Mouse (Mus musculus): ENCODE measurements at regions not wholly inside any gene's neighbourhood (a gene's known extent, or its start where the extent isn't known, plus 50 kb on each side); places are given as distances from the start of the nearest gene placed in this dataset.

GRCm38 (mm10) chr9:112826592-112826991, 590.9 kb upstream of the Arpp21 start:
- TF ChIP-seq EP300 (IDR thresholded peaks at IDR 0.05; ENCODE audit: low read depth) = no peak
- TF ChIP-seq CTCF (IDR thresholded peaks at IDR 0.05; ENCODE audit: low read depth) = no peak
- ATAC-seq = no peak

GRCm38 (mm10) chr9:112821940-112822339, 586.2 kb upstream of the Arpp21 start:
- Histone ChIP-seq H3K4me3 (ENCODE audit: low read depth, low read length) (no peak overlapping the region), H3K9me3 (ENCODE audit: low read length) (no peaks in the 10 kb centered on the region), H3K9ac (replicated peaks) (no peak overlapping the region), H3K27ac (ENCODE audit: low read depth) (no peak overlapping the region), H3K4me2 (ENCODE audit: low read depth, low read length) (no peak overlapping the region), H3K4me1 (ENCODE audit: insufficient read depth) (no peaks in the 10 kb centered on the region), H3K27me3 (ENCODE audit: insufficient read depth, low read length) (no peaks in the 10 kb centered on the region), H3K36me3 (replicated peaks; ENCODE audit: insufficient read depth, low read length) (no peaks in the 10 kb centered on the region)
- no peak for ATAC-seq
- TF ChIP-seq EP300 (IDR thresholded peaks at IDR 0.05; ENCODE audit: low read depth) (no peak), CTCF (IDR thresholded peaks at IDR 0.05; ENCODE audit: low read depth) (no peak)
- WGBS (ENCODE audit: insufficient replicate concordance) = 74% methylated on average over 1 of the region's 1 CpGs
- DNase-seq = no peak

More at GRCm38 (mm10) chr9:112826592-112826991, 590.9 kb upstream of the Arpp21 start:
- Histone ChIP-seq H3K4me3 (ENCODE audit: low read depth, low read length) (no peak overlapping the region), H3K4me1 (ENCODE audit: insufficient read depth) (no peaks in the 10 kb centered on the region), H3K36me3 (replicated peaks; ENCODE audit: insufficient read depth, low read length) (no peaks in the 10 kb centered on the region), H3K9ac (replicated peaks) (no peak overlapping the region), H3K27me3 (ENCODE audit: insufficient read depth, low read length) (no peaks in the 10 kb centered on the region), H3K9me3 (ENCODE audit: low read length) (no peaks in the 10 kb centered on the region), H3K27ac (ENCODE audit: low read depth) (no peak overlapping the region), H3K4me2 (ENCODE audit: low read depth, low read length) (no peak overlapping the region)
- DNase-seq = no peak
- 26% methylated on average over 5 of the region's 5 CpGs for WGBS (ENCODE audit: insufficient replicate concordance)

- Histone ChIP-seq H3K9me3 (ENCODE audit: low read length) (no peaks in the 10 kb centered on the region), H3K4me3 (ENCODE audit: low read depth, low read length) (no peak overlapping the region), H3K4me2 (ENCODE audit: low read depth, low read length) (no peak overlapping the region), H3K27me3 (ENCODE audit: insufficient read depth, low read length) (no peaks in the 10 kb centered on the region), H3K36me3 (replicated peaks; ENCODE audit: insufficient read depth, low read length) (no peaks in the 10 kb centered on the region), H3K9ac (replicated peaks) (no peak overlapping the region), H3K4me1 (ENCODE audit: insufficient read depth) (no peaks in the 10 kb centered on the region), H3K27ac (ENCODE audit: low read depth) (no peak overlapping the region)
- 29% methylated on average over 1 of the region's 1 CpGs for WGBS (ENCODE audit: insufficient replicate concordance)
- ATAC-seq (no peak), DNase-seq (no peak)
- TF ChIP-seq CTCF (IDR thresholded peaks at IDR 0.05; ENCODE audit: low read depth) (peak; percentile 31; the same call in 1 of the 2 replicates), EP300 (IDR thresholded peaks at IDR 0.05; ENCODE audit: low read depth) (no peak)
Measured at GRCm38 (mm10) chr9:112811946-112812345, 576.2 kb upstream of the Arpp21 start.

GRCm38 (mm10) chr9:112799583-112800220, 564.0 kb upstream of the Arpp21 start:
- DNase-seq (no peak), ATAC-seq (no peak)
- Histone ChIP-seq H3K9ac (replicated peaks) (no peak overlapping the region), H3K27ac (ENCODE audit: low read depth) (no peak overlapping the region), H3K4me1 (ENCODE audit: insufficient read depth) (no peaks in the 10 kb centered on the region), H3K9me3 (ENCODE audit: low read length) (no peaks in the 10 kb centered on the region), H3K4me2 (ENCODE audit: low read depth, low read length) (no peak overlapping the region), H3K27me3 (ENCODE audit: insufficient read depth, low read length) (no peaks in the 10 kb centered on the region), H3K4me3 (ENCODE audit: low read depth, low read length) (no peak overlapping the region), H3K36me3 (replicated peaks; ENCODE audit: insufficient read depth, low read length) (no peaks in the 10 kb centered on the region)
- TF ChIP-seq EP300 (IDR thresholded peaks at IDR 0.05; ENCODE audit: low read depth) (no peak), CTCF (IDR thresholded peaks at IDR 0.05; ENCODE audit: low read depth) (no peak)
- WGBS (ENCODE audit: insufficient replicate concordance) = 78% methylated on average over 2 of the region's 2 CpGs

GRCm38 (mm10) chr9:112793537-112793936, 557.8 kb upstream of the Arpp21 start:
- Histone ChIP-seq H3K9ac (replicated peaks) (no peak overlapping the region), H3K36me3 (replicated peaks; ENCODE audit: insufficient read depth, low read length) (no peaks in the 10 kb centered on the region), H3K4me1 (ENCODE audit: insufficient read depth) (no peaks in the 10 kb centered on the region), H3K4me2 (ENCODE audit: low read depth, low read length) (no peak overlapping the region), H3K9me3 (ENCODE audit: low read length) (no peaks in the 10 kb centered on the region), H3K4me3 (ENCODE audit: low read depth, low read length) (no peak overlapping the region), H3K27me3 (ENCODE audit: insufficient read depth, low read length) (no peaks in the 10 kb centered on the region), H3K27ac (ENCODE audit: low read depth) (no peak overlapping the region)
- no peak for ATAC-seq
- no peak for DNase-seq
- WGBS (ENCODE audit: insufficient replicate concordance) = 62% methylated on average over 2 of the region's 2 CpGs
- TF ChIP-seq EP300 (IDR thresholded peaks at IDR 0.05; ENCODE audit: low read depth) = no peak
- TF ChIP-seq CTCF (IDR thresholded peaks at IDR 0.05; ENCODE audit: low read depth) = peak; percentile 25

- Histone ChIP-seq H3K27me3 (ENCODE audit: insufficient read depth, low read length) (no peaks in the 10 kb centered on the region), H3K27ac (ENCODE audit: low read depth) (no peak overlapping the region), H3K4me3 (ENCODE audit: low read depth, low read length) (no peak overlapping the region), H3K4me2 (ENCODE audit: low read depth, low read length) (no peak overlapping the region), H3K9ac (replicated peaks) (no peak overlapping the region), H3K9me3 (ENCODE audit: low read length) (no peaks in the 10 kb centered on the region), H3K36me3 (replicated peaks; ENCODE audit: insufficient read depth, low read length) (no peaks in the 10 kb centered on the region), H3K4me1 (ENCODE audit: insufficient read depth) (no peaks in the 10 kb centered on the region)
- DNase-seq (no peak), ATAC-seq (no peak)
- 56% methylated on average over 3 of the region's 3 CpGs for WGBS (ENCODE audit: insufficient replicate concordance)
- TF ChIP-seq CTCF (IDR thresholded peaks at IDR 0.05; ENCODE audit: low read depth) = no peak
- TF ChIP-seq EP300 (IDR thresholded peaks at IDR 0.05; ENCODE audit: low read depth) = no peak
Measured at GRCm38 (mm10) chr9:112771981-112772380, 536.2 kb upstream of the Arpp21 start.

All from liver, postnatal 0 days (tissue).